Mouse (Mus musculus): ENCODE data around the gene Tmed4. TPM values are rescaled to one million over a fixed set of nuclear protein-coding genes. Genes with fewer than 3 reads are reported as not detected.

The Tmed4 gene
- polyA plus RNA-seq (2012; rRNA removed), result 63.3 and 69.6 TPM in 2 replicates

DNA sequence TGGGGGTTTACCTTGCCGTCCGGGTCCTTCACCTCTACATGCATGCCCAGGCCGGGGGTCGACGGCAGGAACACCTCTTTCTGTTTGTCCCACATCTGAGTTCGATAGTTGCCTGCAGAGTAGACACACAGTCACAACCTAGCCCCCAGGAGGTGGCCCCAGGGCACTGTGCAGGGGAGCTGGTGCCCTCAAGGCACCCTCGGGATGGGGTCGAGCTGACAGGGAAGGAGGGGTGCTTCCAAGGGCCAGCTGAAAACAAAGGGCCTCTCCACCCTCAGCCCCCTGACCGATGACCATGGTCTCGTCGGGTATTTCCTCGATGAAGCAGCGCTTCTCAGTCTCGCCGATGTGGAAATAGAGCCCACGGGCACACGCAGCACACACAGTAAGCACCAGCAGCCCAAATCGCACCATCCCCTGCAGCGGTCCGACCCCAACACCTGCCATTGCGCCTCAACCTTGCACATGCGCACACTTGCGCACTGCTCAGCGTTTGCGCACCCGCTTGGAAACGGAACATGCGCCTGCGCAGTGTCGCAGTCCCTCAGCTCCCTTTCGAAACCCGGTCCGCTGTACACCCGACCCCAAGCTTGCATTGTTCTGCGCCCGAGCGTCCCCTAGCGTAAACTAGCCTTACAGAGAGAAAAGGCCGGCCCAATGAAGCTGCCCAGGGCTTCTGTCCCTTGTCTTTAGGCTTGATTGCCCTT lies at the start of gene Tmed4:
Gene Tmed4 (minus strand): TSS at position 484 of the 707 bp plus-strand sequence.

DNA sequence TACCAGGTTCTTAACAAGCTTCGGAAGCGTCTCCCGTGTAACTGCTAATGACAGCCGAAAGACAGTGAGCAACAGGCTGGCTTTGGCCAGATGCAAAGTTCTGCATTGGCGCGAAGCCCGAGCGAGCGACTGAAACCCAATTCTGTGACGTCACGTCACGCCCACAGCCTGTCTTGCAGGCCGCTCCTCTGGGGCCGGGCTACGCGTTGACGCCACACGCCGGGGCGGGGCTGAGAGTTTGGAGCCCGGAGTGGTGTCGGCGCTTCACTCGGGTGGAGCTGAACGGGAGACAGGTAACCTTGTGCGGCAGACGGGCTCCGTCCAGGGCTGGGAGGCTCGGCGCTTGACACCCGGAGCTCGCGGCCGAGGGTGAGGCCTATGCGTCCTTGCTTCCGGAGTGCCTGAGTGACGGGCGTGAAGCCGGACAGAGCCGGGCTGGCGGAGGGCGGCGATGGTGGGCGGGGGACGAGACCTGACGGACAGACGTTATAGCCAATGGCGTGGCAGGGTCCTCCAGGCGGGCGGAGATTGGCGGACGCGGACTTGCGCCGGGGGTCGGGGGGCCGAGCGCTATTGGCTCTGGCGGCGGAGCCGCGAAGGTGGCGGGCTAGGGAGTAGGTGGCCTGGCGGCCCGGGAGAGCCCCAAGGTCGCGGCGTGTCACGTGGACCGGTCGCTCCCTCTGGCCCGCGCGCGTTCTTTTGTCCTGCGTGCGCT lies 16.9 kb upstream of the Tmed4 start, which contains the start of gene Ogdh:
Gene Ogdh (plus strand): TSS at position 233 of the 715 bp plus-strand sequence.

DNA sequence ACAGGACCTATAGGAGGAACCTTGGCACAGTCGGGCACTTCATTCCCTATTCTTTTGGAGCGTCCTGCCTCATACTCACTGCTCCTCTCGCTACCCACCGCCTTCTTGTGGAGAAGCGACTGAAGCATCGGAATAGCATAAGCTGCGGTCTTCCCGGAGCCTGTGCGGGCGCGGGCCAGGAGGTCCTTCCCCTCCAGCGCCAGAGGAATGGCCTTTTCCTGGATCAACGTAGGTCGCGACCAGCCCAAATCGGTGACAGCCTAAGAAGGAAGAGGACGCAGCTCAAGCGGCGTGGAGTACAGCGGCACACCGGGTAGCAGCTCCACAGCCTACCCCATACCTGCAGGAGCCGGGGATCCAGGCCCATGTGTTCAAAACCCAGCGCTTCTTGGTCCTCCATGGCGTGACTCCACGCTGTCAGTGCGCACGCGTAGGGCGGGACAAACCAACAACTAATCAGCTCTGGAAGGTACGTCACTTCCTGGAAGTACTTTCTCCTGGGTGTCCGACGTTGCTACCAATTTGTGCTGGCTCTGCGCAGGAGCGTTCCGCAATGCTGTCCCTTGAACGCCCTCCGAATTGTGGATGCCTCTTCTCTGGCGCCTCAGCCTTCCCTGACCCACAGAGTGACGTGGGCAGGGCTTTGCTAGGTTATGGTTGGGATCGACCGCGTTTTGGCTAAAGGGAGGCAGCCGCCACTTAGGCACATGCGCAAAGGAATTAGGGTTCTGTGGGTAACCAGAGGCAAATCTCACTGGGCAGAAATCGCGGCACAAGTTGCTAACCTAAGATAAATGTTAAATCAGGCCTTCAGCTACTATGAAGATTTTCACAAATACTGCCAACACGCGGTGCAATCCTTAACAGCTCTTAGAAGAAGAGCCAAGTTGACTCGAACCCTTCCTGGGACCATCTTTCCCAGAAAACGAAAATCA lies 7.1 kb downstream of the Tmed4 start, which contains the start of gene Ddx56:
Gene Ddx56 (minus strand): TSS at position 453 of the 935 bp plus-strand sequence.

DNA sequence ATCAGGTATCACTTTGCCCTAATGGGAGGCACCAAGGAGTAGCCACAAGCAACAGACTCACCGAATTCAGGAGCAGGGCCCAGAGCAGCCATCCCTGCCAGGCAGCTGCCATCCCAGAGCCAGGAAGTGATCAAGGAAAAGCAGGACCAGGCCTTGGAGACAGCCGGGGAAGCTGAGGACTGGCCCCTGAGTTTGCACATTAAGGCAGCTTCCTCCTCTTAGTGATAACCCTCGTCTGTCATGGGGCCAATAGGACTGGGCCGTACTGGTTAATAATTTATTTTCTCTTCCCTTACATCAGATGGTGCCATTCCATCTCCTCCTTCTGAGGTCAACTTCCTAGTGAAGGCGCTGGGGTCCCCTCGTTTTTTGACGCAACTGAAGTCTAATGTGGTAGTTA lies 44.7 kb downstream of the Tmed4 start, which contains the start of gene Npc1l1:
Gene Npc1l1 (minus strand): TSS at position 132 of the 400 bp plus-strand sequence.

Other genes with a start within 250 kb of the Tmed4 start
- 2.4 and 2.7 TPM in 2 replicates for gene Camk2b, start 208.5 kb downstream of the Tmed4 start, polyA plus RNA-seq (2012; rRNA removed)
- gene A730071L15Rik, start 74.8 kb downstream of the Tmed4 start, polyA plus RNA-seq (2012; rRNA removed), result 0.08 and 0.10 TPM in 2 replicates
- gene Nudcd3, start 74.5 kb downstream of the Tmed4 start, polyA plus RNA-seq (2012; rRNA removed), result 9.7 and 10.7 TPM in 2 replicates
- 0.02 and 0.05 TPM in 2 replicates for gene Npc1l1, start 44.7 kb downstream of the Tmed4 start, polyA plus RNA-seq (2012; rRNA removed)
- gene Ddx56, start 7.1 kb downstream of the Tmed4 start, polyA plus RNA-seq (2012; rRNA removed), result 24.9 and 26.7 TPM in 2 replicates
- gene Ogdh, start 16.8 kb upstream of the Tmed4 start, polyA plus RNA-seq (2012; rRNA removed), result 28.2 and 33.8 TPM in 2 replicates
- 3.6 and 4.6 TPM in 2 replicates for gene Zmiz2, start 114.2 kb upstream of the Tmed4 start, polyA plus RNA-seq (2012; rRNA removed)
- gene Ppia, start 140.6 kb upstream of the Tmed4 start, polyA plus RNA-seq (2012; rRNA removed), result 1,736 and 1,766 TPM in 2 replicates
- 57.5 and 58.3 TPM in 2 replicates for gene H2afv, start 169.6 kb upstream of the Tmed4 start, polyA plus RNA-seq (2012; rRNA removed)
- gene Purb, start 201.0 kb upstream of the Tmed4 start, polyA plus RNA-seq (2012; rRNA removed), result 4.2 and 4.3 TPM in 2 replicates
- 11.2 and 15.7 TPM in 2 replicates for gene Myo1g, start 246.1 kb upstream of the Tmed4 start, polyA plus RNA-seq (2012; rRNA removed)